Mouse (Mus musculus) mouse embryonic stem cell (cell line): ENCODE results near the gene Isg15.

ENCODE experiments used
- in situ Hi-C, 2 experiments: fragments of 300-500 bp; cut with MboI; formaldehyde crosslinking; loops; 1 replicate in 1 of 2; 3 replicates in 1 of 2; pipeline ENCODE4 v1.14.3; 2019 to 2020; ENCODE audit warnings: low sequenced_read_pairs in 2 of 2, low pct_unique_long_range_greater_than_20kb in 1 of 2, mixed read lengths in 1 of 2; ENCODE audit not compliant: unreplicated experiment in 1 of 2

Gene Isg15

GRCm38 (mm10) chr4:156200623-156201475, at the start of gene Isg15:
Gene Isg15, minus strand, starts transcription at chr4:156200818.
- in situ Hi-C loops, result no loop called here

GRCm38 (mm10) chr4:156249567-156249966, 48.9 kb upstream of the Isg15 start:
- in situ Hi-C loops, result no loop called here

GRCm38 (mm10) chr4:156236651-156237447, 36.2 kb upstream of the Isg15 start:
- in situ Hi-C loops, result no loop called here

- in situ Hi-C loops, result no loop called here
These were observed 35.4 kb upstream of the Isg15 start, which contains the start of gene Noc2l for GRCm38 (mm10) chr4:156235808-156236533. Gene Noc2l, plus strand, starts transcription at chr4:156236010.

- in situ Hi-C loops, result no loop called here
These were observed 34.7 kb upstream of the Isg15 start for GRCm38 (mm10) chr4:156235360-156235770.

GRCm38 (mm10) chr4:156234701-156235213, 34.1 kb upstream of the Isg15 start, which contains the start of gene Plekhn1:
Gene Plekhn1, minus strand, starts transcription at chr4:156234857.
- in situ Hi-C loops, result no loop called here

GRCm38 (mm10) chr4:156234021-156234501, 33.4 kb upstream of the Isg15 start:
- in situ Hi-C loops, result no loop called here

- in situ Hi-C loops, result no loop called here
These were observed 27.9 kb upstream of the Isg15 start for GRCm38 (mm10) chr4:156228393-156229024.

GRCm38 (mm10) chr4:156227752-156228392, 27.3 kb upstream of the Isg15 start:
- in situ Hi-C loops, result no loop called here

GRCm38 (mm10) chr4:156224276-156224675, 23.7 kb upstream of the Isg15 start:
- in situ Hi-C loops, result loop anchor here in 1 of 2 experiments (5.0 kb wide), 1 partner anchor 97 kb away; no protein-coding TSS in a partner anchor

GRCm38 (mm10) chr4:156219936-156220335, 19.3 kb upstream of the Isg15 start:
- in situ Hi-C loops, result loop anchor here in 1 of 2 experiments (5.0 kb wide), 1 partner anchor 93 kb away; no protein-coding TSS in a partner anchor

GRCm38 (mm10) chr4:156217838-156218237, 17.2 kb upstream of the Isg15 start:
- in situ Hi-C loops, result no loop called here

GRCm38 (mm10) chr4:156217022-156217669, 16.5 kb upstream of the Isg15 start:
- in situ Hi-C loops, result no loop called here

GRCm38 (mm10) chr4:156216196-156216595, 15.6 kb upstream of the Isg15 start:
- in situ Hi-C loops, result no loop called here

- in situ Hi-C loops, result no loop called here
These were observed 15.0 kb upstream of the Isg15 start, which contains the start of gene Perm1 for GRCm38 (mm10) chr4:156215649-156216048. Gene Perm1, plus strand, starts transcription at chr4:156215868.

- in situ Hi-C loops, result no loop called here
These were observed 12.5 kb upstream of the Isg15 start for GRCm38 (mm10) chr4:156213134-156213533.
